Mouse (Mus musculus): ENCODE data around the gene Tmcc1.
"Not testable (repeated sequence)": the region's sequence is repeated elsewhere in the genome, so short reads cannot be mapped to it uniquely, and the experiment has no call there.

GRCm38 (mm10) chr6:116116634-116117033 lies 76.7 kb downstream of the Tmcc1 start:
- TF ChIP-seq EP300 (optimal IDR thresholded peaks at IDR 0.05), result not testable (repeated sequence)
- peak; percentile 38 for TF ChIP-seq CTCF (IDR thresholded peaks at IDR 0.05; ENCODE audit: low read depth)

Data from stomach, postnatal 0 days (tissue).